Mouse (Mus musculus): ENCODE results near the gene Ccdc40. TPM values are rescaled to one million over a fixed set of nuclear protein-coding genes. Genes with fewer than 3 reads are reported as not detected.

Gene Ccdc40
- polyA plus RNA-seq, 1 experiment from 2014 or later: 13.0 TPM

DNA sequence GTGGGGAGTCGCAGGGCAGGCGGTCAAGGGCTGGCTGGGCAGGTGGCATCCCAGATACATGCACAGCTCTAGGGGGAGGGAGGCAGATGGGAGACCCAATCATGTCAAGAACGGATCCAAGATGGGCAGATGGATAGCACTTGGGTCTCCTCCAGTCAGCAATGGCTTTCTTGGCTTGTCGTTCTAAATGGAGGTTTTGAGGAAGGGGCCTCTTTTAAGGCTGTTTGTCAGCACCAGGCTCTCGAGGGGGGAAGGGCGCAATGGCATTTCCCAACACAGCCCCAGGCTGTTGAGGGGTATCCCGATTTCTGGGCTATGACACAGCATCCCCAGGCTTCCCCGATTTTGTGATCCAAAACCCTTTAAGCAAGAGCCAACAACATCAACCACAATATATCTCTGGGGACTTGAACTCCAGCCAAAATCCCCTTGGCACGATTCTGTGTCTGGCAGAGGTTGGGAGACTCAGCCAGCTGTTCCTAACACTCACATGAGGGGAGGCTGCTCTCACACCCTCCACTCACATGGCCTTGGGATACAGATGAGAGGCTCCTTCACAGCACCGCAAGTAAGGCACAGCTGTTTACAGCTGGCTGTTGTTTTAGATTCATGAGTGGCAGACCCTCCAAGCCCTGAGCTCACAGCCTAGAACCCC is 18.9 kb upstream of the Ccdc40 start:
- Histone ChIP-seq H3K27me3 (0 out of 2 replicates have a peak, but pooled peaks cover 3% of the 10 kb centered on the region), H3K4me2 (replicated peaks) (0 out of 2 replicates have a peak overlapping the region, but pooled peaks have one; percentile 21), H3K9ac (no peak overlapping the region), H3K4me3 (replicated peaks) (no peak overlapping the region), H3K9me3 (replicated peaks) (no peaks in the 10 kb centered on the region), H3K27ac (replicated peaks) (peak overlapping the region; percentile 55), H3K36me3 (peaks cover 25% of the 10 kb centered on the region), H3K4me1 (peaks cover 60% of the 10 kb centered on the region)
- WGBS: 37% methylated on average over 10 of the region's 10 CpGs
- 0 out of 2 replicates have a peak, but pooled peaks have one; percentile 40 for ATAC-seq (ENCODE audit: insufficient number of reproducible peaks, low FRiP score, low TSS enrichment, low read depth)

DNA sequence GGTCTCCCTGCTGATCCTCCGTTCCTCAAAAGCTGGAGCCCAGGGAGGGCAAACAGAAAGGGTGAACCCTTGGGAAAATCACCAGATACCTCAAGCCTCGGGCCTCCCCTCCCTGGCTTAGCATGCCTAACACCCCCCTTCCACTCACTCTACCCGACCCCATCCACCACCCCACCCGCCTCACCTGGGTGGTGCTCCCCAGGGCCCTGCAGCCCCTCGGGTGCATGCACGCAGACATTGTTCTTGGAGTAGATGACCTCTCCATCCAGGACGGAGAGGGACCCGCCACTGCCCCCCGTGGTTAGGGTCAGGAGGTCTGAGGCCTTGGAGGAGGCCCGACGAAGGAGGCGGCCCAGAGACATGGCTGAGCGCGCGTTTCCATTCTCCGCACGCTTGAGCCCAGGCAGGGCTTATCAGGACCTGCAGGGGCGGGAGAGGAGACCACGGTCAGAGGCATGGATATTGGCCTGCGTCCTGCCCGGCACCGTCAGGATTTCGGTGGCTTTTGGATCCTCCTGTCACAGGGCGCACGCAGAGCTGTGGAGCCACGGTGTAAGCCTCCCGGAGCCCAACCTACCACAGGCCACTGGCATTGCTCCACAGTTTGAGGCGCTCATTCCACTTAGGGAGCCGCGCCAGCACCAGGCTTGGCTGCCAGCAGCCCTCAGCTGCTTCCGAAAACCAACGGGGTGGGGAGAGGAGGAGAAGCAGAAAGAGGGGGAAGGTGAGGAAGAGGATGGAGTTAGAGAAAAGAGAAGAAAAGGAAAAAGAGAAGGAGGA is 17.9 kb upstream of the Ccdc40 start:
- Histone ChIP-seq H3K4me2 (replicated peaks) (peak overlapping the region; percentile 21; the same call in 1 of the 2 replicates), H3K27me3 (0 out of 2 replicates have a peak, but pooled peaks cover 3% of the 10 kb centered on the region), H3K4me1 (peaks cover 70% of the 10 kb centered on the region), H3K27ac (replicated peaks) (peak overlapping the region; percentile 55), H3K9me3 (replicated peaks) (no peaks in the 10 kb centered on the region), H3K4me3 (replicated peaks) (no peak overlapping the region), H3K36me3 (peaks cover 21% of the 10 kb centered on the region), H3K9ac (no peak overlapping the region)
- 54% methylated on average over 32 of the region's 32 CpGs for WGBS
- no peak for ATAC-seq (ENCODE audit: insufficient number of reproducible peaks, low FRiP score, low TSS enrichment, low read depth)

DNA sequence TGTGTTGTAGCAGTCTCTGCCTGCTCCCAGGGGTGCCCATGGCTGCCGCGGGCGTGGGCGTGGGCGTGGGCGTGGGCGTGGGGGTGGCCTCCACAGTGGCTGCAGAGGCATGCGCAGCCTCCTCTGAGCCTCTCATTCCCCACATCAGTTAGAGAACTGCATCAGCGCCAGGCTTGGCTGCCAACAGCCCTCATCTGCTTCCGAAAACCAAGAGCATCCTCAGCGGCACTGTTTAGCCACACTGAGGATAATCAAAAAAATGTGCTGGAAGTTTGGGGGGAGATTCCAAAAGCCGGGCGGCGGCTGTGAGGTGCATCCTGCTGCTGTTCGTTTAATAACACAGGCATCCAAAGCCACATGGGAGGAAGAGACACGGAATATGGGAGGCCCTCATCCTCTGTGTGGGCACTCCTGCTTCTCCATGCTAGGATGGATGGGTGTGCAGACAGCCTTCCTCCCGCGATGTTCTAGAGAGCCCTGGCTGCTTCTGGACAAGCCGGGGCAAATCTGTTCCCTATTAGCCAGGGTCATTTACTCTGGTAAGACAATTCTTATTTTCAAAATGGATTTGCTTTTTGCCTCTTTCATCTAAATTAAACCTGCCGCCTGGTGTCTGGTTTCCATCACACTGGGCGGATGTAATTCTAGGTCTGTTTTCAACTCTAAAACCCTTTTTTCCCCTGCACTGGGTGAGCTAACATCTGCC is 16.6 kb upstream of the Ccdc40 start:
- H3K27me3 ChIP-seq: 0 out of 2 replicates have a peak, but pooled peaks cover 3% of the 10 kb centered on the region
- H3K4me2 ChIP-seq (replicated peaks): peak overlapping the region; percentile 13; the same call in 1 of the 2 replicates
- 31% methylated on average over 21 of the region's 21 CpGs for WGBS
- no peak overlapping the region for H3K4me3 ChIP-seq (replicated peaks)
- H3K4me1 ChIP-seq: peaks cover 81% of the 10 kb centered on the region
- no peak overlapping the region for H3K9ac ChIP-seq
- peaks cover 17% of the 10 kb centered on the region for H3K36me3 ChIP-seq
- H3K27ac ChIP-seq (replicated peaks): peak overlapping the region; percentile 63
- no peaks in the 10 kb centered on the region for H3K9me3 ChIP-seq (replicated peaks)
- ATAC-seq (ENCODE audit: insufficient number of reproducible peaks, low FRiP score, low TSS enrichment, low read depth): peak; percentile 59

DNA sequence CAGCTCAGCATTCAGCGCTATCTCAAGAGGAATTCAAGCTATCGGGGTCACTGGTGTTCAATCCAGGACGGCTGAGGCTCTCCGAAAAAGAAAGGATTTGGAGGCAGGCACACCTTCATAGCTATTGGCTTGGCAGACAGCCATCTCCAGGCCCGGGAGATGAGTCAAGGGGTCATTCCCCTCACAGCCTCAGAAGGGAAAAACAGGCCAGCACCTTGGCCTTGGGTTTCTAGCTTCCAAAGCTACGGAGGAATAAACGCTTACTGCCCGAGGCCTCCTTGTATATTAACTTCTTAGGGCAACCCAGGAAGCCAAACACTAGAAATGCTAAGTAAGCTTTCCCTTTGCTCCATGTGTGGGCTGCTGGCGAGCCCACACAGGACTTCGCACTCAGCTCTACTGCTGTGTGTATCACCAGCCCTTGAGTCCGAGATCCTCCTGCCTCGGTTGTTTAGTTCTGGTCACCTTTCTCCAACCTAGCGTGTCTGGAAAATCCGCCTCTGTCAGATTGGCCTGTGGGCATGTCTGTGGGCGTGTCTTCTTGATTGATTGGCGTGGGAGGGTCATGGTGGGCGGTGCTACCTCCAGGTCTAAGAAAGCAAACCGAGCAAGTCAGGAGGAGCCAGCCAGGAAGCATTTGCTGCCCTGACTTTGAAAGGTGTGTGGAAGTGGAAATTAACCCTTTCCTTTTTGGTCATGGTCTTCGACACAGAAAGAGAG is 15.0 kb upstream of the Ccdc40 start:
- Histone ChIP-seq H3K4me2 (replicated peaks) (no peak overlapping the region), H3K27me3 (0 out of 2 replicates have a peak, but pooled peaks cover 3% of the 10 kb centered on the region), H3K4me3 (replicated peaks) (no peak overlapping the region), H3K4me1 (peaks cover 86% of the 10 kb centered on the region), H3K9me3 (replicated peaks) (no peaks in the 10 kb centered on the region), H3K9ac (no peak overlapping the region), H3K36me3 (peaks cover 8% of the 10 kb centered on the region), H3K27ac (replicated peaks) (no peak overlapping the region)
- 67% methylated on average over 19 of the region's 19 CpGs for WGBS
- no peak for ATAC-seq (ENCODE audit: insufficient number of reproducible peaks, low FRiP score, low TSS enrichment, low read depth)

DNA sequence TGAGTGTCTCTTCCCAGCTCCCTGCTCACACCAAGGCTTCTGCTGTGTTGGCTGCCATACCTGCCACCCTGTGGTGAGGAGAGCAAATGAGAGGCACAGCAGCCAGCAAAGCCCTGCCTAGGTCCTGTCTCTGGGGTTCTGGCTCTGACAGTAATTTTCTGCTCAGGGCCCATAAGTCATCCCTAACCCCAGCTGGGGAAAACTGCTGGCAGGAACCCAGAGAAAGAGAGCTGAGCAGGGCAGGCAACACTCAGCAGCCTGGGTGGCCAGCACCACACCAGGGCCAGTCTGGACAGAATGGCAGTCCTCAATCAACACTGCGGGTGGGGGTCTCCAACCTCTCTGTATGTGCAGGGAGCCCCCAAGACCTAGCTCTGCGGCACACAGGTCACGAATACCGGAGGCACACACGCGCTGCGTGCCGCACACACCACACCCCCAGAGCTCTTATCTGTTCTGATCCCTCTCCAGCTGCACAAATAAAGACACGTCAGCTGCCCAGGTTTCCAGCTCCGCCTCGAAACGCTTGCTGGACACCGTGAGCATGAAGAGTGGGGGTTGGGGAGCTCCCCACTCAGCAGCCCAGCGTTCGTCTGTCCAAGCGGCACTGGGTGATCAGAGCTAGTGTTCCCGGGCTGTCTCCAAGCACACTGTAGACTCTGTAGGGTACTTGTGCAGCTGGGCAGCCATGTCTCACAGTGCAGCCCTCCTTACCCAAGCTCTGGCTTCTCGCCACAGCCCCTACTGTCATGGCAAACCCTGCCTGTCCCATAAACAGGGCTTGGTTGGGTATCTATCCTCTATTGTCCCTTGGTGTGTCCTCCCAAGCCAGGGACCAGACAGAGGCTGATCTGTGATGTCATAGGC is 13.1 kb upstream of the Ccdc40 start:
- 14% methylated on average over 18 of the region's 18 CpGs for WGBS

DNA sequence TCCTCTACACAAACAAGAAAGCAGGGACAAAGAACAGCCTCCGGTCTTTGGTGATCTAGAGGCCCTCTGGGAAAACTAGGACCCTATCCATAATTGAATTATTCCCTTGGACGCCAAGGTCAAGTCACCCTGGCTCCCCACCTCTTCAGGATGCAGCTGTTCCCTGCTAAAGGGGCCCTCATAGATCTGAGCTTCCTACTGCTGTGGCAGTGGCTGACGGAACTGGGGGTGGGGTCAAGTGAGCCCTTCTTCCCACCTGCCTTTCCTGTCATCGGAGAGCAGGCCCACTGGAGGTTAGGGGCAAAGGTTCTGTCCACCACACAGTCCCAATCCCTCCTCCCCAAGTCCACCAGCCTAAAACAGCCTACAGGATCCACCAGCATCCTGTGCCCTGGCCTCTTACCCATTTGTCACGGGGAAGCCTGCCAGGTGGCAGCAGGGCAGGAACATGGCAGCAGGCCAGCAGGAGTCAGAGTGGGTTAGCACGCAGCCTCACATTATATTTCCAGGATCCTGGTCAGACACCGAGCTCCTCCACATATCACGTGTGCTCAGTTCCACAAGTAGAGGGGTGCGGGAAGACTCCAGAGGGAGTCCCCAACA is 12.4 kb upstream of the Ccdc40 start:
- 49% methylated on average over 9 of the region's 9 CpGs for WGBS
- Histone ChIP-seq H3K27ac (replicated peaks) (no peak overlapping the region; the same call in 1 of the 2 replicates), H3K9ac (peak overlapping the region; percentile 9; the same call in 1 of the 2 replicates), H3K36me3 (no peaks in the 10 kb centered on the region; the same call in 1 of the 2 replicates), H3K9me3 (replicated peaks) (no peaks in the 10 kb centered on the region), H3K4me1 (peaks cover 67% of the 10 kb centered on the region), H3K4me2 (replicated peaks) (no peak overlapping the region), H3K4me3 (replicated peaks) (no peak overlapping the region), H3K27me3 (0 out of 2 replicates have a peak, but pooled peaks cover 3% of the 10 kb centered on the region)
- ATAC-seq (ENCODE audit: insufficient number of reproducible peaks, low FRiP score, low TSS enrichment, low read depth): no peak

More for the DNA sequence above, 13.1 kb upstream of the Ccdc40 start:
- H3K27ac ChIP-seq (replicated peaks): peak overlapping the region; percentile 49; the same call in 1 of the 2 replicates
- ATAC-seq (ENCODE audit: insufficient number of reproducible peaks, low FRiP score, low TSS enrichment, low read depth): peak; percentile 40; the same call in 1 of the 2 replicates
- no peaks in the 10 kb centered on the region; the same call in 1 of the 2 replicates for H3K36me3 ChIP-seq
- peak overlapping the region; percentile 14; the same call in 1 of the 2 replicates for H3K4me3 ChIP-seq (replicated peaks)
- 0 out of 2 replicates have a peak, but pooled peaks cover 3% of the 10 kb centered on the region for H3K27me3 ChIP-seq
- no peaks in the 10 kb centered on the region for H3K9me3 ChIP-seq (replicated peaks)
- no peak overlapping the region for H3K9ac ChIP-seq
- peak overlapping the region; percentile 38 for H3K4me2 ChIP-seq (replicated peaks)
- peaks cover 74% of the 10 kb centered on the region for H3K4me1 ChIP-seq

DNA sequence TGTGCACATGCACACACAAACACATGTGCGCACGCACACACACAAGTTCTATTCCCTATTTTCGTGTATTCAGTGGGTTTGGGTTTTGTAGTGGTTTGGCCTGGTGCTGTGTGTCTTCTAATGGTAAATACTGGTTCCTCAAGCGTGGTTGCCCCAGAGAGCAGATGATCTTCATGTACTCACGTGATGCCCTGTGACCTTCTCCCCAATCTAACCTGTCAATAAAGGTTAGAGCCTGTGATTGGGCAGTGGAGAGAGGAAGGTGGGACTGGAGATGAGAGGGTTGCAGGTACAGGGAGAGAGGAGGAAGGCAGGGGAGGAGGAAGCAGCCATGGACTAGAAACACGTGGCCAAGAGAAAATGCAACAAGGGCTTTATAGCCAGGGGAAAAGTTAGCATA is 10.5 kb upstream of the Ccdc40 start:
- 87% methylated on average over 6 of the region's 6 CpGs for WGBS
- Histone ChIP-seq H3K4me3 (replicated peaks) (no peak overlapping the region), H3K27ac (replicated peaks) (no peak overlapping the region), H3K27me3 (0 out of 2 replicates have a peak, but pooled peaks cover 3% of the 10 kb centered on the region), H3K4me2 (replicated peaks) (no peak overlapping the region), H3K4me1 (peaks cover 49% of the 10 kb centered on the region), H3K36me3 (no peaks in the 10 kb centered on the region; the same call in 1 of the 2 replicates), H3K9ac (no peak overlapping the region), H3K9me3 (replicated peaks) (no peaks in the 10 kb centered on the region)
- ATAC-seq (ENCODE audit: insufficient number of reproducible peaks, low FRiP score, low TSS enrichment, low read depth): no peak

DNA sequence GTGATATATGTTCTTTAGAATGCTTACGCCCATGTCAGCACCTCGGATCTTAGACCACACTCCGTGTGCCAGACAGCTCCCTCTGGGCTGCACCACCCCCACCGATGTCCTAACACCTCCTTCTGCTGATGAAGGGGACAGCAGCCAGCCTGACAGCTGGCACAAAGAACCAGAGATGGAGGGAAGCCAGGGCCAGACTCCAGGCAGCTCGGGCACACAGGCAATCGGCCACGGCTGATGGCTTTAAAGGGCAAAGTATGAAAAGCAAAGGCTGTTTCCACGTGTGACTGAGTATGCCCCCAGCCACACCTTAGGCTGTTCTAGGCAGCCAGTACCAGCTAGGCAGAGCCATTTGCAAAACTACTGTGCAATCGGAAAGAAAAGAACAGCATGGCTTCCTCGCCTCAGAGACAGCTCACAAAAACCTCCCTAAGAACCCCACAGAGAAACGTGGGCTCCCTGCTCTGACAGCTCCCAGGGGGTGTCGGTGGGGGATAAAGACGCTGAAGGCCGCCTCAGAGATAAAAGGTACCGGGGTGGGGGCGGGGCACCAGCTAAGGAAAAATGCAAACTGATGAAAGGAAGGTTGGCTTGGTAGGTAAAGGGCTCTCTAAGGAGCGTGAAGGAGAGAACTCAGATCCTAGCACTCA is 8.4 kb upstream of the Ccdc40 start:
- Histone ChIP-seq H3K36me3 (no peaks in the 10 kb centered on the region; the same call in 1 of the 2 replicates), H3K9me3 (replicated peaks) (no peaks in the 10 kb centered on the region), H3K4me1 (peaks cover 39% of the 10 kb centered on the region), H3K4me2 (replicated peaks) (no peak overlapping the region), H3K27ac (replicated peaks) (no peak overlapping the region), H3K27me3 (no peaks in the 10 kb centered on the region), H3K4me3 (replicated peaks) (no peak overlapping the region), H3K9ac (no peak overlapping the region)
- WGBS: 26% methylated on average over 17 of the region's 17 CpGs
- ATAC-seq (ENCODE audit: insufficient number of reproducible peaks, low FRiP score, low TSS enrichment, low read depth): no peak

DNA sequence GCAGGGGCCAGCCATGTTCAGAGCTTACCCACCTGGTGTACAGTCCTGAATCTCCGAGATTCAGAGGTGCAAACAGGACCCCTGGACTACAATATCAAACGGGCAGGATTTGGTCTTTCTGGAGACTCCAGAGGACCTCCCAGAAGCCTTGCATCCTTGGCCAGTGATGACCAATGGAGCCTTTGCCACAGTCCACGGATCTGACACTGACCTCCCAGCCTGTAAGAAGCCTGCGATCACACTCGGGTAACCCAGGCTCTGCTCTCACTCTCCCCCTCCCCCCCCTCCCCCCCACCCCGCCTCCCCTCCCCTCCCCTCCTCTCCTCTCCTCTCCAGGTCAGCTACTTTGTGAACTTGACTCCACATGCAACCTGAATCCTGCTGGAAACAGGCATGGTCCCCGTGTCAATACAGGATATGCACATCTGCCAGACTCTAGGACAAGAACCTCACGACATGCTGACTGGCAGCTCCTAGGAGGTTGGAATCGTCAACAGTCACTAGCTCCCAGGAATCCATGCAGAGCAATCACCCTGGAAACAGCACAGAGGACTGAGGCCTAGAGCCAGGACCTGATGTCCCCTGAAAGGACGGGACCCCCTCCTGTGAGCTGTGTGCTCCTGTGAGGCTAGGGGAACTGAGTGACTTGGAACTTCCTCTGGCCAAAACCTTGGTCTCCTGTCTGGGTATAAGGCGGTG is 6.4 kb upstream of the Ccdc40 start:
- WGBS: 45% methylated on average over 10 of the region's 11 CpGs
- Histone ChIP-seq H3K4me2 (replicated peaks) (no peak overlapping the region), H3K9ac (no peak overlapping the region), H3K36me3 (no peaks in the 10 kb centered on the region; the same call in 1 of the 2 replicates), H3K27ac (replicated peaks) (no peak overlapping the region), H3K27me3 (no peaks in the 10 kb centered on the region), H3K4me1 (peaks cover 37% of the 10 kb centered on the region), H3K4me3 (replicated peaks) (no peak overlapping the region), H3K9me3 (replicated peaks) (no peaks in the 10 kb centered on the region)
- no peak for ATAC-seq (ENCODE audit: insufficient number of reproducible peaks, low FRiP score, low TSS enrichment, low read depth)
